Mouse (Mus musculus) testis, postnatal 14 days (tissue): ENCODE data around the gene Rbp2.
A peak's percentile ranks its signal among the peaks of the same experiment; 100 is the strongest.

Experiments used
- DNase-seq: peaks from one replicate; pipeline ENCODE4 v3.0.0; 2021; ENCODE audit warnings: low spot score

Gene Rbp2

DNA sequence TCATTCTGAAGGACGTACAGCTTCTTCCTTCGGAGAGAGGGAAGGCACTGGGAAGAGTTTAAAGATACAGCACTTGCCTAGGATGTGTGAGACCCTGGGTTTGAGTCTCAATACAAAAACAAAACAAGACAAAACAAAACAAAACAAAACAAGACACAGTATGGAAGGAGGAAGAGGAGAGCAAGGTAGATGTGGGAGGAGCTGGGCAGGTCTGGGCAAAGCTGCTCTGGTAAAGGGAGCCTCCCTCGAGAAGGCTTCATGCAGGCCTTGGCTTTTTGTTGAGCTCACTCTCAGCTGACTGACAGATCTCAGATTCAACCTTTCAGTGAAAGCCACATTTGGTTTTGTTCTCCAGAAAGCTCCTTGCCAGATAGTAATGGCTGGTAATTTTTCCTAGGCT lies at the start of gene Rbp2:
Gene Rbp2 (plus strand): TSS at position 301 of the 400 bp plus-strand sequence.
- DNase-seq, result no peak

DNA sequence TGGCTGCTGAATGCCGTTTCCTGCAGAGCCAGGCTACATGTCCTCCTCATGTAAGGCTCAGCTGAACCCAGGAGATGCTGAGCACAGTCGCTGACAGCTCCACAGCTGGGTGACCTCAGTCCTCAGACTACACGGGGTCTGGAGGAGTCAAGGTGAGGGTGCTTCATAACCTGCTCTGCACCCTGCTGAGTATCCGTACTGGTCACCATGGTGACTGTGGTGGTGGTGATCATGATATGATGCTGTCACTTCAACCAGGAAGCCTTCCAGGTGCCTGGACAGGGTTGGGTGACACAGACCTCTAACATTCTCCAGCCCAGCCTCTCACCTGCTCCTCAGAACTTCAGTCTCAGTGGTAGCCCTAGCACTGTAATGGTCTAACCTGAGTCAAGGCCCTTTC lies 48.1 kb upstream of the Rbp2 start:
- no peak for DNase-seq

DNA sequence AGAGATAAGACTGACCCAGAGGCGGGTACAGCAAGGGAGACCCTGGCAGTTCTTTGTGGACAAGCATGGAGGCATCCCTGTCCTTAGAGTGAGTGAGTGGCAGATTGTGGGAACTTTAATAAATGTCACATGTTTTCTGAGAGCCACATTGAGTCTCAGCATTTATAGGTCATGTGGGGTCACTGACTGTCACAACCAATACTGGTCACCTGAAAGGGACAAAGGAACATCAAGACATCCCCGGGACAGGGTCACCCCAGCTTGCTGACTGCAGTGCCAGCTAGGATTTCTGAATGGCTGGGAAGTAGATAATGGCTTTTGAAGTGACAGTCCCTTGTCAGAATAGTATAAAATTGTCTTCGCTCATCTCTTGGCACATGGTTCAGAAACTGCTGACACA lies 46.8 kb upstream of the Rbp2 start:
- no peak for DNase-seq

DNA sequence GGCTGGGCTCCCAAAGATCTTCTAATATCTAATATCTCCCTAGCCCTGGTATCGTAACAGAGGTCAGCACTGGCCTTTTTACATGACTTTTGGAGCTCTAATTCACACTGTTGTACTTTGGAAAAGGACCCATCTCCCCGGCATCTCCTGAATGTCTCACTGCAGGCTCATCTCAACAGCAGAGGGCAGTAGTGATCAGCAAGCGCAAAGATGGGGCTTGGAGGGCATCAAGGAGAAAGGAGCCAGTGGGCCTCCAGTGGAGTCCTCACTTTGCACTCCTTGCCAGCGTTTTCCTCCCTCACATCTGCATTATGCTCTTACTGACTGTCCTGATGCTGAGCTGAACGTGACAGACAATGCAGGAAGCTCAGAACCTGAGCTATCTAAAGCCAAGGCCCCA lies 43.3 kb upstream of the Rbp2 start:
- no peak for DNase-seq

DNA sequence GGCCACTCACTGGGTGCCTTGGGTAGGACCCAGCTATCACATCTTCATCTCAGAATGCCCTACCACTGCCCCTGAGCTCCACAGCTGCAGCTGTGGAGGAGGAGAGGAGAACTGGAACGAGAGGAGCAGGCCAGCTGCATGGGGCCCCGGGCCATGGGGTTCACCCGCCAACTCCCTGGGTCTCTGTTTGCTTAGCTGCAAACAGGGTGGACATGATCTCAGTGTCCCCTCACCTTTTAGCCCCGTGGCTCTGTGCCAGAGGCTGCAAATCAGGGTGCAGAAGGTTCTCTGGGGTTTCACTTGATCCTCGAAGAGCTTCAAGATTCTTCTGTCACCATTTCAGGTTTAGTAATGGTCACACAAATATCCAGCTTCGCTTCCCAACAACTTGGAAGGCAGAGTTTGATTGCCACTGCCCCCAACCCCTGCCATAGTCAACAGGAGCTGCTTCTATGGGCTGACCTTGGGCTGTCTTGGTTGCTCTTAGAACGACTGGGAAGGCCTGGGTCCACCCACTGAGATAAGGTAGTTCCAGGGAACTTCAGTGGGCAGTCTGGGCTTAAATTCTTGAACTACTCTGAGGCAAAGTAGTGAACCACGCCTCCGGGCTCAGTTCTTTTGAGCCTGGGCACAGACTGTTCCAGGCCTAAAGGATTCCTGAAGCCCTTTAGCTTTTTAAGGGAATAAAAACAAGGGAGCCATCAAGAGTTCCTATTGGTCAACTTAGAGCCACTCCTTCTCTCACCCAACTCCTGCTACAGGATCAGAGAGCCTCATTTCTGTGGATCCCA lies 40.4 kb upstream of the Rbp2 start:
- peak; percentile 74 for DNase-seq

DNA sequence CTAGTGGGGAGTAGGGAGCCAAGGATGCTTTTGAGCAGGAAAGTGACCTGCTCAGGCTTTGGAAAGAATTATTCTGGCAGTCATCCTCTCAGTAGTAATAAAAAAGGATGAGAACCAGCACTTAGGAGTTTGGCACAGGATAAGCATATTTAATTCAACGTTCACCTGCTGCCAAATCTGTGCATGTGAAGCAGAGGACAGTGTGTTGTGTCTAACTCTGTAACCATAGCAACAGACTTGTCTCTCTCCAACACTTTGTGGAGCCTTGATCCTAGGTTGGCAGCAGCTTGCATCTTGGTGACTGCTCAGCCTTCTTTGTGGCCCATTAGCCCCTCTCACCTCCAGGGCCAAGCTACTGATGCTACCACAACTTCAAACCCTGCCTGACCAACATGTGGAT lies 34.9 kb upstream of the Rbp2 start:
- DNase-seq, result no peak

DNA sequence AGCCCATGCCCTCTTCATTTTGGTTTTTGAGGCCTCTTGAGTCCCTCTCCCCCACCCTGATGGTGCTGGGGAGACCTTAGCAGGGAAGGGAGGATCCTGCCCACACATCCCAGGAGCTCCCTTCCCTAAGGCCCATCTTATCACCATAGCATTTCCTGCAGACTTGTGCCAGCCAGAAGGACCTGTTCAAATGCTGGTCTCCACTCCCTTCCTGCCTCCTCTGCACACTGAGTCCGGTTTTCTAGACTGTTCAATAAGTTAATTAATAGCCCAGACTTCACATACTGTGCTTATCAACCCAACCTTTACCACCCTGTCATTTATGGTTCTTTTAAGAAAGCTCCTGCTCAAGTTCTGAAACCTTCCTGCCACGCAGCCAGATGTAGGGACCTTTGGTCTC lies 19.2 kb upstream of the Rbp2 start:
- no peak for DNase-seq

DNA sequence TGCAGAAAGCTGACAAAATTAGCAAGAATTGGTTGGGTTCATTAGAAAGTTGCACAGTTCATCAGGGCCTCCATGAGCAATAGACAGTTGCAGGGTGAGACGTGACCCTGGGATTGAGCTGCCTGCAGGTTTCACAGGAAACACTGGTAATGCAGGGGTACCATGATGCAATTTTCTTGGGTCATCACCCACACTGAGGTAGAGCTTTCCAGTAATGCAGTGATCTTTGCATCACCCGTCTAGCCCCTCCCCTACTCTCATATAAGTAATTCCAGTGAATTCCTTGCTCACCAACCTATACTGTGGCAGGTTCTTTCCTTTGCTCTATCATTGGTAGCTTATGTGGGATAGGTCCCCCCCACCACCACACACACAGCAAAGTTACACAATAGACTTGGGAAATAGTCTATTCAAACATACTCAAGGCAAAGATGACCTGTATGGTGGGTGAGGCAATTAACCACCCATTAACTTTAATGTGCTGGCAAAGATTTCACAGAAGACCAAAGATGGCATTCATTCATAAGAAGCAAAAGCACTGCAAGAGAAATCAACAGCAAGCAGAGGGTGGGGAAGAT lies 5.7 kb upstream of the Rbp2 start:
- no peak for DNase-seq

DNA sequence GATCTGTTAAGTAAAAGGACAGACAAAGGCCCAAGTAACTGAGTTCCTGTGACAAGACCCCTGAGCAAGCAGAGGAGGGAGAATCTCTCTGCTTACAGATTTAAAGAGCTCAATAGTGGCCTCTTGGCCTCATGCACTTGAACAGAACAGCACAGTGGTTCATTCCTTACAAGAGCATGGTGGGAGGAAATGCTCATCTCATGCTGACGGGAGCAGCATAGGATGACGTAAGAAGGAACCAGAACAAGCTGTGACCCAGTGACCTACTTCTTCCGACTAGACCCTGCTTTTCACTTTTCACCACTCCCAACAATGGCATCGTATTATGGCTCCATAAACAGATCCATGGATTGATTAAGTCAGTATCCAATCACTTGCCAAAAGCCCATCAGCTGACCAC lies 3.7 kb upstream of the Rbp2 start:
- no peak for DNase-seq

DNA sequence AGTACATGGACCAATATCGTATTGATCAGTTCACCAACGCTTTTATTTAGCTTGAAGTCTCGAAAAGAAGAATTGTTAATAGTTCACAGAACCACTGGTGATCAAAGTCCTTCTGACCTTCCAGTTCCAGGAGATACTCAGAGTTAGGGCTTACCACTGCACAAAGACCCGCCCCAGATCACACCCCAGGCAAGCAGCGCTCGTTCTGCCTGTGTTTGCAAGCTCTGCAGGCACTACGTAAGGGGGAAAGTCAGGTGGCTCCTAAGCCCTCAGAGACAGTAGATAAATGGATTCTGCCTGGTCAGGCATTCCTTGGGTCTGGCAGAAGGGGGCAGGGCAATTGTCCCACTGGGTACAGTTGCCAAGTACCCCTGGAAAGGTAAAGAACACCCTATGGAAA lies 895 bp upstream of the Rbp2 start:
- DNase-seq, result no peak

DNA sequence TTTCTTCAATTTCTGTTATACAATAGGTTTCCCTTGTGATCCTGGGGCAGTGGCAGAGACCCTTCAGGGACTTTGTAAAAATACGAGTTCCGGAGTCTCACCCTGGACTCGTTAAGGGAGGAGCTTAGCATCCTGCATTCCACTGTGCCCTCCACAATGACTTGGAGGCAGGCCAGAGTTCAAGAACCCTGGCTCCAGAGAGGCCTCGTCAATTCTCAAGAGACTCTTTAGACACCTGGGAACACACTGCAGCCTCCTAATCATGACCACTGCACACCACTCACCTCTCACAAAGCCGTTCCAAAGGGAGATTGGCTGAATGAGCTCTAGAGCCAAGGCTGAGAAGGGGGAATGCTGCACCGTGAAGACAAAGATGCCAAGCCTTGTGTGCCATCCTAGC lies 1.4 kb downstream of the Rbp2 start:
- DNase-seq, result no peak

DNA sequence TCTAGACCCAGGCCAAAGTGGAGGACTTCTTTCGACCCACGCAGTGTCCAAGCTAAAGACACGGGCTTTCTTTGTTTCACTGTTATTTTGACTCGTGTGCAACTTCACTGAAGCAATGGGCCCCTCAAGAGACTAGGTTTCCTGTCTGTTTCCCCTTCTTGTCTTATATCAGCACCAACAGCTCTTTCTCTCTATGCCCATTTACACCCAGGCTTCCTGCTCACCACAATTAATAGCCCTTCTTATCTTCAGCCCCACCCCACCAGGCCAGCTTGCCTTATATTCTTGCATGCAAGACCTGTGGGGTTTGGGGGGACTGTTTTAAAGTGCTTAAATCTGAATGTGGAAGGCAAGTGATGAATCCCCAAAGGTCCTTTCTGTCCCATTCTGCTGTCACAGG lies 3.6 kb downstream of the Rbp2 start:
- DNase-seq, result no peak

DNA sequence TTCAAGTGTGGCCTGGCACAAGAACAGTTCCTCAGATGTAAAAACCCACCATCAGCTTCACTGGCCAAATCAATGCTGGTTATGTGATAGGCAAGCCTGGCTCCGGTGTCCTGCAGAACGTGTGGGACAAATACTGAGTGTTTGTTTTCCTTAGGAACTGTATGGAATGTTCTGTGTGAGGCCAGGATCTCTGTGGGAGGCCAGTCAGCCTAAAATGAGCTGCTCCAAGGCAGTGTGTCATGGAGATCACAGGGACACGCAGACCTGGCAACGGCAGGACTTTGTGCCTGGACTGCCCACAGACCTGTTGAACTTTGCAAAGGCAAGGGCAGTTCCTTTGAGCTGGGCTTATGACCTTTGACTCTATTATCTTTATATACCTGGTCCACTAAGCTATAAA lies 4.2 kb downstream of the Rbp2 start:
- DNase-seq, result no peak

DNA sequence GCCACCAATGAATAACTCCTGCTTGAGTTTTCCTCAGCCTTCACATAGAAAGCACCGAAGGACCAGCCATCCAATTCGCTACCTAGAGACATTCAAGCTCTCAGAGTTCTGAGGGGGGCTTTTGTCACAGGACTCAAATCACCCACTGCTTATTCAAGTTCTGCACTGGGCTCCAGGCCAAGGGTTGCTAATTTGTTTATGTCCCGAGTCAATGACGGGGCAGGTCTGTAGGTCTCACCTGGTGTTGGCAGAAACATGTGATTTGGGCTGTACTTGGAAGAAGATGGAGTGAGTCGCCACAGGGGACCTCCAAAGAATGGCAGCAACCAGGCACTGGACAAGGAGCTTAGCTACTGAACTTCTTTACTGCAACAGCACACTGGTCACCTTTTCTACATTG lies 5.2 kb downstream of the Rbp2 start:
- DNase-seq, result no peak

DNA sequence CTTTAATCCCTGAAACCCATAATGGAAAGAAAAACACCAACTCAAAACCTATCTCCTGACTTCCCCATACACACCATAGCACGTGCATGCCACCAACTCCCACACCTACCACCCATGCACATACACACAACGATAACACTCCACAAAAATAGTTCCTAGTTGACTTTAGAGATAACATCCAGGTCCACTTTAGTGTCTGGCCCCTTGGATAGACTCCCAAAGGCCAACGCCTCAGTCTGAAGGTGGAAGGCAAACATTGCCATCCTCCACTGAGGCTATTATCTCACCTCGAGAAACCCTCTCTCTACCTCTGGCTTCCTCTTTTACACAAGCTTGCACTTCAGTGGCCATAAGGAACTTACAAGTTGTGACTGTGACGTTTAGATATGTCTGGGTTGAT lies 6.3 kb downstream of the Rbp2 start:
- no peak for DNase-seq

DNA sequence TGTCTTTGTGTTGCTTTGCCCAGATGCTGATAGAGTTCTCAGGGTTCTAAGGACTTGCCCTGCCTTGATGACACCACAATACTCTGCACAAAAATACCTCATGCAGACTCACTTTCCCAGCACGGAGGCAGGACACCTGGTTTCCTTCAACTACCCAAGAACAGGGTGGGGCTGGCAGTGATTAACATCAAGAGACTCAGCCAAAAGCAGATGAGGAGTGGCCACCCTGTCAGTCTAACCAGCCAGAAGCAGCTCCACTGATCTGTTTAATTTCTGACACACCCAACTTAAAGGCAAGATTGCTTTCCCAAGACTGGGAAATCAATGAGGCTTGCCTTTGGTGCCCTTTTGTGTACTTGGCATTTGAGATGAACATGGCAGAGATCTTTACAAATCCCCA lies 6.9 kb downstream of the Rbp2 start:
- DNase-seq, result no peak

DNA sequence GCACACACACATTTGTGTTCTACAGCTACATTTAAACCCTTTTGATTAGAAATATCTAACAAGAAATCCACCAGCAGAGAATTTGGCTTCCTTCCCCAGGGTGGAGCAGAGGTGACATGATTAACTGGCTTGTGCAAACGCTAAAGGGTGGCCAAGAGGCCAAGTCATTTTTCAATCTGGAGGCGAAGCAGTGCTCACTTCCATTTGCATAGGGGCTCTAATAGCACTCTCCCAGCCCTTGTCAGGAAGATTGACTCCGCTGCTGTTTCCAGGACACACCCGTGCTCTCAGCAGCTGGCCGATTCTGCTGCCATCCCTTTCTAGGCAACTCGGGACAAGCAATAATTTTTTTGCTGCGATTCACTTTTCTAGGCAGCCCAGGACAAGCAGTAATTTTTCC lies 11.2 kb downstream of the Rbp2 start:
- no peak for DNase-seq

DNA sequence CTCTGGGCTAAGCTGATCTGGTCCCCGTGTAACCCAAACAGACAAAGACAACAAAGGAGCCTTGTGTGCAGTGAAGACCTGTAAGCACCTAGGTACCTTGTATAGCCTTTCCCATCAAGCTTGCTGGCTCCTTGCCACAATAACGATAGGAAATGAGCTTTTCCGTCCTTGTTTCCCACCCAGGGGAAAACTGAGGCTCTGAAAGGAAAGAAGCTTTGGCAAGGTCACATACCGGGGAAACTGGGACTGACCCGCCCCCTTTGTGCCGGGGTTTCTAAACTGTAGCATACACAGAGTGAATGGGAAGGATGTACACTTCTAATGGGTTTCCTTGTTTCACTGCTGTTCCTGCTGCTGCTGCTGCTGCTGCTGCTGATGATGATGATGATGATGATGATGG lies 12.1 kb downstream of the Rbp2 start:
- DNase-seq, result no peak

DNA sequence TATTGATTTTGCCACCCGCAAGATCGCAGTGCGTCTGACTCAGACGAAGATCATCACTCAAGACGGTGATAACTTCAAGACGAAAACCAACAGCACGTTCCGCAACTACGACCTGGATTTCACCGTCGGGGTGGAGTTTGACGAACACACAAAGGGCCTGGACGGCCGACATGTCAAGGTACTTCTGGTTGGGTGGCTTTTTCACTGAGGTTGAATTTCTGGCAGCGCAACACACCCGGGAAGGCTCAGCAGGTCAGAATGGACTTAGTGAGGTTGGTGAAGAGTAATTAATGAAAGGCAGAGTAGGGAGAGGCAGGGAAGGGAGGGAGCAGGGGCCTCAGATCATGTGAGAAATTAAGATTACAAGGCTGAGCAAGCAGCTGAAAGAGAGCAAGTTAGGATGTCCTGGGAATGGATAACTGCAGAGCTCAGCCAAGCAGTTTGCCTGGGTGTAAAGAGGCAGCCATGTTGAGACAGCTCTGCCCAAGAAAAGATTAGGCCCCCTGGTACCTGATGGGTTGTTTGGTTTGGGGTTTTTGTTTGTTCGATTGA lies 12.9 kb downstream of the Rbp2 start:
- no peak for DNase-seq

DNA sequence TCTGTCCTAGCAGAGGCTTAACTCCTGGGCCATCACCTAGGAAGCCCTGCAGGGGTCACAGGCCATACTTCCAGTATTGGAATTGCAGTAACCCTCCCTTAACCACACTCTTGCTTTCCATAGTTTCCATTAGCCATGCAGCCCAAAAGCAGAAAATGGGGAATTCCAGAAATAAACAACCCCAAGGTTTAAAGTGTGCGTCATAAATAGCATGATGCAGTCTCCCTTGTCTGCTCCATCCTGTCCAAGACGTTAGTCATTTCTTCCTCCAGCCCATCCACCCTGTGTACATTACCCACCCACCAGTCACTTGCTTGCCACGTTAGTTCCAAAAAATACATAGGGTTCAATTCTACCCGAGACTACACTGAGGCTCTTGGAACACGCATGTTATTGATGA lies 13.7 kb downstream of the Rbp2 start:
- DNase-seq, result no peak

DNA sequence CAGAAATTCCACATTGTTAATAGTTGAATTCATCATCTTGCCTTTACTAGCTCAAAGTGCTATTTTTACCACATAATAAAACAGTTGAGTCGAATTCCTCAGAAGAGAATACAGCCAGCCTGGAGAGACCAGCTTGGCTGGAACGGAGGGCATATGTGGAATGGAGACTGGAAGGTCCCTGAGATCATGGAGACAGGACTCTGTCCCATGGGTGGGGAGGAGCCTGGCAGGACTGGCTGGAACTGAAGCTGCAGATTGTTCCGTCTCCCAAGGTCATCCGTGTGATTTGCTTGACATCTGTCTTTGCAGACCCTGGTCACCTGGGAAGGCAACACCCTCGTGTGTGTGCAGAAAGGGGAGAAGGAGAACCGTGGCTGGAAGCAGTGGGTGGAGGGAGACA lies 21.6 kb downstream of the Rbp2 start:
- no peak for DNase-seq

DNA sequence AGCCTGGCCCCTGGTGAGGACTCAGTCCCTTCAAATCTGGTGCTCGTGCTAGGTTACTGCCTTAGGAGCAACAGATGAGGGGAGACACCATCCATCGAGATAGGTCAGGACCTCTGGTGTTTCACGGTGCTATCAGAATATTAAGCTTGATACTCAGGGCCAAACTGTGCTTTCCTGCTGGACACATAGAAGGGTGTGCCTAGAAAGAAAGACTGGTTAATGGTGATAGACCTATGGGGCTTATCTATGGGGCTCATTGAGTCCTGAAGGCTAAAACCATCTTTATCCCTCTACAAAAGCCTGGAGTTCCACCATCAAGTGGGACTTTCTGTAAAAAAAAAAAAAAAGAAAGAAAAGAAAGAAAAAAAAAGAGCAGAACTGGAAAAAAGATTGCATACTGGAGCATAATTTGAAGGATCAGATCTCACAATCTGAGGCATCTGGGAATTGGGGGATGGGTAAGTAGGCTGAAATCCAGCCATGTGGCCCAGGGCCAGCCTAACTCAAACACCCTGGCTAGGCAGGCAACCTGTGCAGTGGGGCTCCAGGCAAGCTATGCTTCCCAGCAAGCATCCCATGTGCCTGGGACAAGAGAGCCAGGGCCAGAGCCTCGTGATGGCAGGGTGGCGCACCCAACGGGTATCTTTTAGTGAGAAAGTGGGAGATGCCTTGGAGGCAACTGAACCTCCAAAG lies 24.6 kb downstream of the Rbp2 start:
- DNase-seq, result no peak

DNA sequence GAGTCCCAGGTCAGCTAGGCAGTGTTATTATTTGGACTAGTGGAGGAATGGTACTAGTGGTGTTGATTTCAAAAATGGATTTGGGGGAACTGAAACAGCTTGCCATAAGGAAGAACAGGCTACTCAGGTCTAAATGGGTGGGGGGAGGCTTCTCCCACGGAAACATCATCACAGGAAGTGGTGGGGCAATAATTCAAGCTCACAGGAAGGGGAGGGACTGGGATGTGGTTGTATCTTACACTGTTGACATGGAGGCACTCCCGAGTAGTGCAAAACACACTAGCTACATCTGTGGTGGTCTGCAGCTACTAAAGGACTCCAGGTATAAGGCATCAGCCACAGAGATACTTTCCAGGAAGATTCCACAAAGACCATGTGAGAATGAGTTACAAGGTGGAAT lies 38.0 kb downstream of the Rbp2 start:
- no peak for DNase-seq
